Mouse (Mus musculus) thymus, postnatal 4 days (tissue): ENCODE measurements at regions not wholly inside any gene's neighbourhood (a gene's known extent, or its start where the extent isn't known, plus 50 kb on each side); places are given as distances from the start of the nearest gene placed in this dataset.

ENCODE experiments used
- DNase-seq: peaks from one replicate; pipeline ENCODE4 v3.0.0; 2021

GRCm38 (mm10) chr7:117859419-117859818 is 256.6 kb downstream of the Rps15a start:
- DNase-seq: no peak

GRCm38 (mm10) chr7:117855955-117856354 is 260.0 kb downstream of the Rps15a start:
- DNase-seq: no peak

DNA sequence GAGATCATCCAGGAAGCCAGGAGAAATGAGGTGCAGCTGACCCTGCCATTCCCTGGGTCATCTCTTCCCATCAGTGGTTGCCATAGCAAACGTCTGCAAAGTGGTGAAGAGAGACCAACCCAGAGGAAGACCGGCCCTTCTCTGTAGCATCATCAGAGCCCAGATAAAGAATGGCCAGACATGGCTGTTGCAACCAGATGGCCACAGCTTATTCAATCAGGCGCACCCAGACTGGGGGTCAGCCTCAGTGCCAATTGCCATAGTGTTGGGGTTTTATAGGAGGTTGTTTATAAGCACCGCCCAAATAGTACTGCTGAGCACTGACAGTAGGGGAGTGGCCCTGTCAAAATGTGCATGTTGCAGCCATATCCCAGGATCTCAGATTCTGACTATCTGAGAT is 262.3 kb downstream of the Rps15a start:
- no peak for DNase-seq

GRCm38 (mm10) chr7:117852866-117853265 is 263.1 kb downstream of the Rps15a start:
- DNase-seq: no peak

GRCm38 (mm10) chr7:117850822-117851221 is 265.2 kb downstream of the Rps15a start:
- no peak for DNase-seq

DNA sequence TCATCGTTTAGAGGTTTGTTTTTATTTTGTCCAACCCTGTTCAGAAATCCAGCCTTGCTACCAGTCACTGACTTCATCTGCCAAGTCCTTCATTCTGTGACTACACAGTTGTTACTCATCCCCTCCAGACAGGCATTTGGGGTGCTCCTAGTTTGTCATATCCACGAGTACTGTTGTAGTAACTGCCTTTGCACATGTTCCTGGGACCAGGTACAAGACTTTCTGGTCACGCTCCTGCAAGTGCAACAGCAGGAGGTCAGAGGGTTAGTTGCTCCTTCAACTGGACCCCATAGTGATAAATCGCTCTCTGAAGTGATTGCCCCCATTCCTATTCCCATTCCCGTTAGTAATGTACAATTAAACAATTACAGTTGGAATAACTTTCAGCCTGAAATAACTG is 269.9 kb downstream of the Rps15a start:
- DNase-seq: no peak

GRCm38 (mm10) chr7:117842780-117843179 is 273.2 kb downstream of the Rps15a start:
- no peak for DNase-seq

GRCm38 (mm10) chr7:117795035-117795434 is 321.0 kb downstream of the Rps15a start:
- no peak for DNase-seq

GRCm38 (mm10) chr7:117793991-117794390 is 322.0 kb downstream of the Rps15a start:
- DNase-seq: no peak

GRCm38 (mm10) chr7:117792456-117792855 is 323.5 kb downstream of the Rps15a start:
- DNase-seq: no peak

DNA sequence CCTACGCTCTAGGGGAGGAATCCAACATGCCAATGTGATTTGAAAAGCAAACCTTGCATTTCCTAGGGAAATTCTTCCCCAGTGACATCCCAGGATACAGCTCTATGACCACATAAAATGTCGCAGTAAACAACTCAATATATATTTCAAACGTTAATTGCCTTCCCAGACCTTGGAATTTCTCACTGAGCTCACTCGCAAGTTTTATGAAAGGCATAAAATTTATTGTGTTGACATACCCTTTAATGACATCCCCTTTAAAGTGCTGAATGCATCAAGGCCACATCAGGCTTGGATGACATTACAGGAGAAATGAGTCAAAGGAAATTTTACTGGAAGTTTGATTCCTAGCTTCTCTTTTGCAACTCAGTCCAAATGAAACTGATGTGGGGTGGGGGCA is 337.0 kb downstream of the Rps15a start:
- no peak for DNase-seq

GRCm38 (mm10) chr7:117777921-117778320 is 338.1 kb downstream of the Rps15a start:
- no peak for DNase-seq

- no peak for DNase-seq
Measured at GRCm38 (mm10) chr7:117771836-117772235, 344.2 kb downstream of the Rps15a start.

GRCm38 (mm10) chr7:117759506-117759905 is 356.5 kb downstream of the Rps15a start:
- DNase-seq: no peak

GRCm38 (mm10) chr7:117757033-117757432 is 359.0 kb downstream of the Rps15a start:
- no peak for DNase-seq

DNA sequence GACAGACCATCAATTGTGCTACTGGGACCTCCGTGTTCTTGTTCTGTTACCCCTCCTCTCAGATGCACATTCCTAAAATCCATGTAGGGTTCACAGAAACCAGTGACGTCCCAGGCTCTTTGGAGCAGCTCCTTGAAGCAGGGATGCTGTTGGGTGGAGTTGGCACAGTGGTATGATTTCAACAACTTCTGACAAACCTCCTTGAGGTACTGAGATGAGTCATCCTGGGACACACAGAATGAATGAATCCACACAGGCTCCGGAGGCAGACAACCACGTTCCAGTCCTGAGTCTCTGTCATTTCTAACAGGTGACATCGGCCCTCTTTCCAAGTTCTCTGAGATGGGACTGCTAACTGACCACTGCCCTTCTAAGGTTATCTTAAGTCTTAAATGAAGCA is 360.2 kb downstream of the Rps15a start:
- DNase-seq: no peak

- no peak for DNase-seq
Measured at GRCm38 (mm10) chr7:117753296-117753695, 362.7 kb downstream of the Rps15a start.

- DNase-seq: no peak
Measured at GRCm38 (mm10) chr7:117752302-117753185, 363.4 kb downstream of the Rps15a start.

DNA sequence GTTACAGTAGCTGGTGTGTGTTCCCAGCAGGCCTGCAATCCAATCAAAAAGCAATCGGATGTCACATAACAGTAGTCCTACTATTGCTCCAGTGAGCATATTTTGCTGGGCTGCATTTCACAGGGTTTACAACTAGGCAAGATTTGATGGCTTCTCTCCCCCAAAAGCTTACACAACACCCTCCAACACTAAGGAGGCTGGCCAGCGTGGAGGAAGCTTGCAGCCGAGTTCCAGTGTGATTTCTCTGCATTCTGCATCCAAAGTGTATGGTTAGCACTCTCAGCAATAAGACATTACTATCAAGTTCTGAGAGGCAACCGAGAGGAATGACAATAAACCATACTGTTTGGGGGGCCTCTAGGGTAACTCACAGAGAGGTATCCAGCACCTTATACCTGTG is 367.2 kb downstream of the Xylt1 start:
- DNase-seq: no peak

- no peak for DNase-seq
Measured at GRCm38 (mm10) chr7:117746393-117746792, 365.6 kb downstream of the Xylt1 start.

- no peak for DNase-seq
Measured at GRCm38 (mm10) chr7:117739706-117740105, 358.9 kb downstream of the Xylt1 start.

DNA sequence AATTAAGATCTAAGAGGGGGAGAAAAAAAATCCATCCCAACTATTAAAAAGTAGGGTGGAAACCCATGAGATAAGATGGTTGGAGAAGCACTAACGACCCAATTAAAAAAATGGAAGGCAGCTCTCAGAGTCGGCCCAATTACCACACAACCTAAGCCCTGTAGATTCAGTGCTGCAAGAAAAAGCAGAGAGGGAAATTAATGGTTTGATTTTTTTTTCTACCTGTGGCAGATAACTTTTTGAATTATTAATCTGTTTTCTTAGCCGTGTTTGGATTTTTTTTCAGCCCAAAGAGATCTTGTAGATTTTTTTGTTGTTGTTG is 354.9 kb downstream of the Xylt1 start:
- DNase-seq: no peak

DNA sequence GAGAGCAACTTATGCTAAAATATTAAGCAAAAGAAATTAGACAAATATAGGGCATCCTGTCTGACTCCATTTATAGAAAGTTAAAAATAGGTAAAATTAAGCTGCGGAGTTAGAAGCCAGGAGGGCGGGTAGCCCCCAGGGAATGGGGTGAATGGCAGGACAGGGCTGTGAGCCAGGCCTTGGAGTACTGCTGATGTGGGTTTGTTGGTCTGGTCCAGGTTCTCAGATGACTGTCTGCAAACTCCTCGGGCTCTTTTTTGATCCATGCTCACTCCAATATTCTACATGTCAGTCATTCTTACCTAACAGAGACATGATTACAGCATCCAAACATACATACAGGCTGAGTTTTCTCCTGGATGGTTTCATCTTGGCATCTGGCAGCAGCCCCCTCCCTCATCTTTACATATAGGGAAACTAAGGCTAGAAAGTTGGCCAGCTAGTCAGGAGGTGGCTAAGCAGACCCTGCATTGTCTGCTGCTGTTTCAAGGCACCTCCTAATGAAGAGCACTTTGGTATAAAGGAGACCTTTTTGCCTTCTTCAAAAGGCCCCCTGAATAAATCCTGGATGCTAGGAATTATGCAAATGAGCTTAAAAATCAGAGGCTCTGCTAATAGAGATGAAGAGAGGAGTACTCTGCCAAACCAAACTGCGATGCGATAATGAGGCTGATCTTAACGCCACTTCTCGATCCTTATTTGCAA is 354.4 kb downstream of the Xylt1 start:
- DNase-seq: no peak

DNA sequence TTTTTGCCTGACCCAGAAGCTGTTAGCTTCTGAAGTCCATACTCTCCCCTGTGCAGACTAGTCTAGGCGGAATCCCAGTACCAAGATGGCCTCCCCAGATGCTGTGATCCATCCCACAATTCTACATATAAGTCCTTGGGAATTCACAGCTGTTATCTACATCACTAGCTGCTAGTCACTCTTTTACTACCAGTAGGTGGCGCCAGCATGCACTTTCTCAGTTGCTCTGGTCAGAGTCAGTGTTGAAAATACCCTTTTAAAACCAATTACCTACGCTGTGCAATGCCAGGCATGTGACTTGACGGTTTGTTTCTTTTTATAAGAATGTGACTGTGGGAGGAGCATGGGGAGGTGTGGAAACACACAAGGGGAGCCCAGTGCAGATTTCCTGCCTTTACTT is 348.3 kb downstream of the Xylt1 start:
- no peak for DNase-seq
